Mouse (Mus musculus) left cerebral cortex, postnatal 10 days (tissue): ENCODE results near the gene Tnmd. TPM values are rescaled to one million over a fixed set of nuclear protein-coding genes. Genes with fewer than 3 reads are reported as not detected.

Experiments
- DNase-seq, 2 experiments: peaks; one replicate each; pipeline ENCODE4 v3.0.0; 2021 to 2022; ENCODE audit warnings: low spot score in 2 of 2, mixed read lengths in 1 of 2; ENCODE audit errors: extremely low spot score in 1 of 2
- intact Hi-C: fragments of 180-260 bp; cut with DNase I; formaldehyde crosslinking; loops from one replicate; pipeline ENCODE4 v1.15.1; 2025
- total RNA-seq, 2 experiments: library from RNA; stranded (reverse); gene quantifications; 2 replicates each; pipeline ENCODE4 v1.2.3; 2021

Tnmd gene
- total RNA-seq: under 1 TPM; 0.43 to 0.66 TPM

- intact Hi-C loops: no loop called here
- DNase-seq: no peak
These were observed at the start of gene Tnmd for GRCm38 (mm10) chrX:133850680-133851079. TSS of gene Tnmd (plus strand) at chrX:133850980.

GRCm38 (mm10) chrX:133853637-133854036 is 2.9 kb downstream of the Tnmd start:
- intact Hi-C loops: no loop called here
- DNase-seq: no peak

GRCm38 (mm10) chrX:133869743-133870142 is 19.0 kb downstream of the Tnmd start:
- no peak for DNase-seq
- intact Hi-C loops: no loop called here

GRCm38 (mm10) chrX:133887308-133887707 is 36.5 kb downstream of the Tnmd start:
- DNase-seq: no peak
- intact Hi-C loops: no loop called here

GRCm38 (mm10) chrX:133888111-133888510 is 37.3 kb downstream of the Tnmd start:
- intact Hi-C loops: no loop called here
- DNase-seq: peak in 1 of 2 experiments; percentile 6

GRCm38 (mm10) chrX:133898014-133898542 is 47.3 kb downstream of the Tnmd start, which contains the start of gene Tspan6:
TSS of gene Tspan6 (minus strand) at chrX:133898429.
- peak; percentile 83 for DNase-seq
- intact Hi-C loops: loop anchor here (10.0 kb wide), 1 partner anchor 113 kb away; no protein-coding TSS in a partner anchor

DNA sequence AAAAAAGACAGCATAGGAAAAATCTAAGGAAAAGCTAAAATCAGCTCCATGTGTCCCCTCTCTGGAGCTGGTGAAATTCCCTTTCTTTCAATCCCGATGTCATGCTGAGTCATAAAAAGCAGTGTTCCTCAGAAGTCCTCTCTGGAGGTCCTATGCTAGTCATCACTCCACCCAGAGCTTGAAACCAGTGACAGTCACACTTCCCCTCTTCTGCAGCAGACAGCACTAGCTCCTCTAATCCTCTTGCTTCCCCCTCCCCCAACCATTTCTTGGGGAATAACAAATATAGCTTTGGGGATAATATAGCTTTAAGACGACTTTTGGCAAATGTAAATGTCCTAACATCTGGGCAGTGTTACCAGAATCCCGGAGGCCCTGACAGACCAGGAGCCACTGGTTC is 57.5 kb downstream of the Tnmd start, which contains the start of gene Srpx2:
TSS of gene Srpx2 (plus strand) at position 166 of the 400 bp plus-strand sequence.
- intact Hi-C loops: no loop called here
- no peak for DNase-seq

DNA sequence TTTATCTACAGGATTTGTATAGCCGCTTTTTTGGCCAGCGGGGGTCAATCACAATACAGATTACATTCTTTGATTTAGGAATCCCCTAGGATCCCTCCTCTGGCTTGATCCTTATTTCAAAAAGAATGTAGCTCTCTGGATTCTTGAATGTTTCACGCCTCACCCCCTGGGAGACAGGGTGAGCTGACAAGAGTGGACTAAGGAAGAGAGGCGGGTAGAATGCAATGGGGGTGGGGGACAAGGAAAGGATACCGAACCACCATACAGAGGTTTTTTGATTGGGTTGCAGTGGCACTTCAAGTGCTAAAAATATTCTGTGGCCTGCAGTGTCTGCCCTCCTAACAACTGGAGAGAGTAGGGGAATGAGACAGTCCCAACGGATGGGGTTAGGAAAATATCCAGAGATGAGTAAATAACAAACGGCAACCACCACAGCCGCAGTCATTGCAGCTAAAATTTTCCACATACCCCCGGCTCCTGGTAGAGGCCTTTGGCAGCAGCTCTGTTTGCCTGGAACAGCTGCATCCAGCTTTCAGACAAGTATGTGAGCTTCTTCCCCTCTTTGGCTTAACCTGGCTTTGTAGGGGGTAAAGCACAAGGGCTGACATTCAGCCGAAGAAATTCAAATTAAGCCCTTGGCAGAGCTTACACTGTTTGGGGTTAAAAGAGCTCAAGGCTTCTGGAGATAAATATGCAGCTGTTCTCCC is 60.8 kb downstream of the Tnmd start:
- intact Hi-C loops: no loop called here
- DNase-seq: no peak

DNA sequence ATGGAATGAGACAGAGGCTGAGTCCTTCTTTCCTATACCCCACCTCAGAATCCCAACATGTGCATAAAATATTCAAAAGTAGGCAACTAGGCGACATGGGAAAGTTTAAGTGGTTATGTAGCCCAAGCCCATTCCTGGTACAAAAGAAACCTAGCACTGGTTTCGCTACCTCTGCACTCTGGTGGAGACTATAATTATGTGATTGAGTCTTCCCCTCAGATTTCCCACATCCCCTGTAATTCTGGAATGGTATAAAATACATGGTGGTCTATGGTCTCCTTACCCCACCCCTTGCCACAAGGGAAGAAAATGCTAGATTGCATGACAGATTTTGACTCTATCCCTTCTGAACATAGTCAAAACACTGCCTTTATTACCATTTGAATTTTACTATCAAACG is 62.2 kb downstream of the Tnmd start:
- no peak for DNase-seq
- intact Hi-C loops: no loop called here

- DNase-seq: no peak
- intact Hi-C loops: no loop called here
These were observed 63.4 kb downstream of the Tnmd start for GRCm38 (mm10) chrX:133914219-133914618.

Other genes starting within 250 kb of the Tnmd start
- 10 to 100 TPM; 79.9 to 82.9 TPM for gene Pcdh19, start 162.0 kb upstream of the Tnmd start, total RNA-seq
- gene Tspan6, start 47.4 kb downstream of the Tnmd start, total RNA-seq: 10 to 100 TPM; 55.1 to 60.7 TPM
- 1 to 10 TPM in 1 of 2 experiments, under 1 TPM in 1; 0.97 to 1.3 TPM for gene Srpx2, start 57.4 kb downstream of the Tnmd start, total RNA-seq
- under 1 TPM; 0.41 to 0.59 TPM for gene Sytl4, start 130.8 kb downstream of the Tnmd start, total RNA-seq
- 100 to 1,000 TPM; 131 TPM for gene Cstf2, start 208.2 kb downstream of the Tnmd start, total RNA-seq